Mouse (Mus musculus) ES-E14 (cell line): ENCODE data around the gene Sptbn1.

Experiments
- MAFK ChIP-seq: IDR thresholded peaks from 2 replicates; pipeline ENCODE4 v1.6.1; 2014; ENCODE audit warnings: mild to moderate bottlenecking, low read depth, low read length, inconsistent platforms; ENCODE audit not compliant: insufficient read depth
- ZC3H11A ChIP-seq: IDR thresholded peaks from 2 replicates; pipeline ENCODE4 v1.6.1; 2012; ENCODE audit warnings: low read depth, mild to moderate bottlenecking, inconsistent platforms, low read length, borderline replicate concordance
- ZNF384 ChIP-seq: IDR thresholded peaks from 2 replicates; pipeline ENCODE4 v1.6.1; 2012; ENCODE audit warnings: low read depth, low read length, inconsistent platforms

DNA sequence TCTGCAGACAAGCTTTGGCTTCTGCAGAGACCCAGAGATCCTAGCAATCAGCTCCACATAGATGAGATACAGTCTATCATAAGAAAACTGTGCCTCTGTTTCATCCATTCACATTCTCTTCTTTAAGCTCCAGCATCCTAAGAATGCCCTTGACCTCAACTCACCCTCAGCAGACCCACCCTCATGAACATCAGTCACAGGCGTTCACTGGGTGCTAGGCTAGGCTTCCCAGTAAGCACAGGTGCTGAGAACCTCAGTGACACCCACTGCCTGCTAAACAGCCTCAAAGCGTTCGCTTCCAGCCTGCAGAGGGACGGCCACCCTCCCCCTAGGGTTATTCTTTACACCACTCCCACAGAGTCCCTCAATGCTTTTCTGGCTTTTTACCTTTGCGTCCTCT is 119.1 kb downstream of the Sptbn1 start:
- TF ChIP-seq ZC3H11A, result no peak
- TF ChIP-seq ZNF384, result no peak
- TF ChIP-seq MAFK, result no peak
